Comparison of ENCODE assay signal across 8 mouse cellular contexts in genomic region chrX:152326996-152327688, GRCm38 (mm10). TPM values are rescaled to one million over a fixed set of nuclear protein-coding genes. Genes with fewer than 3 reads are reported as not detected.
DNase-seq lines count a peak whose midpoint lies in the region; ATAC-seq and TF ChIP-seq lines count a peak whose summit lies in the region.

TSS of gene Kantr (minus strand) at chrX:152327495.

- H3K4me2 ChIP-seq in embryonic facial prominence, embryonic 13.5 days: peak within 1 kb of the TSS; percentile 57
- peak within 1 kb of the TSS; percentile 54 for H3K4me2 ChIP-seq in midbrain, embryonic 11.5 days

- peaks cover 40% of the 10 kb centered on the region for H3K27me3 ChIP-seq in embryonic facial prominence, embryonic 13.5 days
- H3K27me3 ChIP-seq in midbrain, embryonic 11.5 days (ENCODE audit: control insufficient read depth, insufficient read depth, low read length): peaks cover 41% of the 10 kb centered on the region
- H3K27me3 ChIP-seq in small intestine, adult 2 months (ENCODE audit: control insufficient read depth, insufficient read depth, low read length): no peaks in the 10 kb centered on the region

- peak within 1 kb of the TSS; percentile 73 for H3K9ac ChIP-seq in embryonic facial prominence, embryonic 13.5 days
- H3K9ac ChIP-seq in midbrain, embryonic 11.5 days (ENCODE audit: low read length): peak within 1 kb of the TSS; percentile 69

- peak; percentile 93 for ATAC-seq in embryonic facial prominence, embryonic 13.5 days (ENCODE audit: insufficient number of reproducible peaks, insufficient read depth, low FRiP score, low TSS enrichment, low read depth)
- peak; percentile 99 for ATAC-seq in midbrain, embryonic 11.5 days (ENCODE audit: low FRiP score)

- H3K4me3 ChIP-seq in embryonic facial prominence, embryonic 13.5 days: peak within 1 kb of the TSS; percentile 55
- peak within 1 kb of the TSS; percentile 53 for H3K4me3 ChIP-seq in midbrain, embryonic 11.5 days (ENCODE audit: low read depth, low read length)
- peak within 1 kb of the TSS; percentile 93 for H3K4me3 ChIP-seq in small intestine, adult 2 months (ENCODE audit: low read depth, low read length)

- DNase-seq in A20 (ENCODE audit: low read depth, low spot score): peak; percentile 87
- DNase-seq in adrenal gland, postnatal 4 days (ENCODE audit: low spot score in 2 of 2): peak; percentile 27 to 46
- peak; percentile 99 for DNase-seq in heart, adult 11 months
- DNase-seq in kidney, adult 11 months: peak; percentile 84
- peak; percentile 78 for DNase-seq in left cerebral cortex, postnatal 4 days
- peak; percentile 90 for DNase-seq in midbrain, embryonic 11.5 days (ENCODE audit: low spot score, missing footprints)

- TF ChIP-seq POLR2A in small intestine, adult 2 months (IDR thresholded peaks at IDR 0.05; ENCODE audit: low read depth, low read length): no peak

- no peaks in the 10 kb centered on the region for H3K9me3 ChIP-seq in embryonic facial prominence, embryonic 13.5 days
- H3K9me3 ChIP-seq in midbrain, embryonic 11.5 days (ENCODE audit: control insufficient read depth, low read length): no peaks in the 10 kb centered on the region

- peak within 1 kb of the TSS; percentile 62; the same call in 1 of the 2 replicates for H3K27ac ChIP-seq in embryonic facial prominence, embryonic 13.5 days
- no peak within 1 kb of the TSS for H3K27ac ChIP-seq in midbrain, embryonic 11.5 days (ENCODE audit: low read depth, low read length)
- H3K27ac ChIP-seq in small intestine, adult 2 months (ENCODE audit: insufficient read depth, low read depth, low read length): 0 out of 2 replicates have a peak within 1 kb of the TSS, but pooled peaks have one; percentile 10

- H3K4me1 ChIP-seq in embryonic facial prominence, embryonic 13.5 days: no peaks in the 10 kb centered on the region
- no peaks in the 10 kb centered on the region for H3K4me1 ChIP-seq in midbrain, embryonic 11.5 days (ENCODE audit: control insufficient read depth, insufficient read depth, low read length)
- H3K4me1 ChIP-seq in small intestine, adult 2 months (ENCODE audit: control insufficient read depth, insufficient read depth, insufficient read length, low read length): no peaks in the 10 kb centered on the region

- intact Hi-C loops in left cerebral cortex, postnatal 4 days (cut with DNase I): no loop called here

- WGBS in embryonic facial prominence, embryonic 13.5 days: 20% methylated on average over 29 of the region's 29 CpGs
- 12% methylated on average over 27 of the region's 29 CpGs for WGBS in midbrain, embryonic 11.5 days
- WGBS in small intestine, adult 2 months: 12% methylated on average over 29 of the region's 29 CpGs

- no peaks in the 10 kb centered on the region for H3K36me3 ChIP-seq in embryonic facial prominence, embryonic 13.5 days
- no peaks in the 10 kb centered on the region for H3K36me3 ChIP-seq in midbrain, embryonic 11.5 days (ENCODE audit: control insufficient read depth, insufficient read depth, low read length)
- no peaks in the 10 kb centered on the region for H3K36me3 ChIP-seq in small intestine, adult 2 months (ENCODE audit: control insufficient read depth, insufficient read depth, low read length)

- TF ChIP-seq CTCF in small intestine, adult 2 months (IDR thresholded peaks at IDR 0.05; ENCODE audit: extremely low read depth, insufficient read length, insufficient replicate concordance, low read depth, low read length): no peak

RNA-seq across cellular contexts. Expression of gene Kantr, which starts in this region (rescaled TPM):
- 10 to 100 TPM; 11.7 to 12.7 TPM for total RNA-seq in adrenal gland, postnatal 4 days (2021)
- polyA plus RNA-seq in embryonic facial prominence, embryonic 13.5 days (2015; fragmentation: Nextera tagmentation; extraction: Ambion mirVana): 22.7 and 23.8 TPM in 2 replicates
- total RNA-seq in left cerebral cortex, postnatal 4 days (2021): 10 to 100 TPM; 36.6 to 46.6 TPM
- 16.3 and 16.6 TPM in 2 replicates for polyA plus RNA-seq in midbrain, embryonic 11.5 days (2014; fragmentation: Nextera tagmentation; extraction: Ambion mirVana)
- 0.95 and 1.4 TPM in 2 replicates for polyA plus RNA-seq in small intestine, adult 2 months (2012; rRNA removed)

Comparison
In these comparisons a context has a peak if more than half of its experiments do, and no peak if none do; other contexts are left out.
1. DNase-seq: peak in every context shown above with its lines; median percentile 99 in heart, adult 11 months; 90 in midbrain, embryonic 11.5 days; 87 in A20; 84 in kidney, adult 11 months; 78 in left cerebral cortex, postnatal 4 days; 36 in adrenal gland, postnatal 4 days.